Mouse (Mus musculus): ENCODE data around the gene Tk1.

DNA sequence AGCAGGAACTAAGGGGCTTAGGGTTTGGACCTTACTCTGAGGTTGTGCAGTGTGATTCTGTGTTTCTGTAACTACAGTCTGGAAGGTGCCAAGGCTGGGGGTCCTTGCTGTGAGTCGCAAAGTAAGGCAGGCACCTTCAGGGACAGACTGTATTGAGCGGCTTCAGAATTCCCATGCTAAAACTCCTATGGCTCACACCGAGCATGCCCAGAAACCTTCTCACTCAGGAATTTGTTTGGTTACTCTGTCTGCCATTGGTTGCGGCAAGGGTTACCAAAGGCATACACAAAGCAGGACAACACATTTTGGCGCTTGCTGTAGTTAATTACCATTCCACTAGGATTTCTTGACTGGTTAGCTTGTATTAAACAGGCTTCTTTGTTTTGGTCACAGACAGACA, 272 bp upstream of the Tk1 start:
- no peak for TF ChIP-seq CTCF (IDR thresholded peaks at IDR 0.05; ENCODE audit: control insufficient read depth, insufficient read depth, insufficient read length)
- TF ChIP-seq MYOG (IDR thresholded peaks at IDR 0.05; ENCODE audit: control insufficient read depth, extremely low read depth, insufficient read length), result no peak
- TF ChIP-seq CEBPB (IDR thresholded peaks at IDR 0.05; ENCODE audit: low read depth), result no peak
